Mouse (Mus musculus): ENCODE data around the gene Gm8369. TPM values are rescaled to one million over a fixed set of nuclear protein-coding genes. Genes with fewer than 3 reads are reported as not detected.

Gm8369 gene
- polyA plus RNA-seq (2012; rRNA removed; ENCODE audit: low replicate concordance) = 13.1 and 23.7 TPM in 2 replicates

DNA sequence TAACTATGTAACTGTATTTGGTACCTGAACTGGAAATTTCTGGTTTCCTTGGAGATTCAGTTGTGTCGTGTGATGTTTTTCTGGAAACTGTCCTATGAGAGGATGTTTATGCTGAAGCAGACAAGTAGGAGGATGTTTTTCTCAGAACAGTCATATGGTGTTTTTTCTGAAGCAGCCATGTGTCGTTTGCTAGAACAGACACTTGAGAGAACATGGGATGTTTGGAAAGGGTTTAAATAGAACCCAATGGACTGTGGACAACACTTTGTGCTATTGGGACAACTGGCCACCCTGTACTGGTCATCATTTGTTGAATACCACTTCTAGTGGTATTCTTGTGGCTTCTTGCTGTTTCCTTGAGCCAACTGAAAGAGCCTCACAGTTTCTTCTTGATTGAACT is at the start of gene Gm8369:
Gene Gm8369 (plus strand): TSS at position 193 of the 400 bp plus-strand sequence.

GRCm38 (mm10) chr19:11443338-11443737 is 42.4 kb upstream of the Gm8369 start, which contains the start of gene Ms4a4b:
Gene Ms4a4b, plus strand, starts transcription at chr19:11443553.

GRCm38 (mm10) chr19:11469215-11469614 is 16.5 kb upstream of the Gm8369 start, which contains the start of gene Ms4a6c:
Gene Ms4a6c, plus strand, starts transcription at chr19:11469366.

DNA sequence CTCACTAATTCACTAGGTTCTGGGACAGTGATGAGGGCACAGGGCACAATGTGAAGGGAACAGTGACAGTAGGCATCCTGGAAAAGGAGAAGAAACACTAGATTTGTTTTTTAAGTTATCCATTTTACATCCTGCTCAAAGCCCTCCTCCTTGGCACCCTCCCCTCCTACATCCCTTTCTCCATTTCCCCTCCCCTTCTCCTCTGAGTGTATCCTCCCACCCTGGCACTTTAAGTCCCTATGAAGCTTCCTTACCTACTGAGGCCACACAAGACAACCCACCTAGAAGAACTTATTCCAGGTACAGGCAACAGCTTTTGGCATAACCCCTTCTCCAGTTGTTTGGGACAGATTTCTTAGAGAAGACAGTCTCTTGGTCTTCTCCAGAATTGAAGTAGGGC is 30.5 kb downstream of the Gm8369 start, which contains the start of gene Ms4a6b:
Gene Ms4a6b (plus strand): TSS at position 267 of the 400 bp plus-strand sequence.

DNA sequence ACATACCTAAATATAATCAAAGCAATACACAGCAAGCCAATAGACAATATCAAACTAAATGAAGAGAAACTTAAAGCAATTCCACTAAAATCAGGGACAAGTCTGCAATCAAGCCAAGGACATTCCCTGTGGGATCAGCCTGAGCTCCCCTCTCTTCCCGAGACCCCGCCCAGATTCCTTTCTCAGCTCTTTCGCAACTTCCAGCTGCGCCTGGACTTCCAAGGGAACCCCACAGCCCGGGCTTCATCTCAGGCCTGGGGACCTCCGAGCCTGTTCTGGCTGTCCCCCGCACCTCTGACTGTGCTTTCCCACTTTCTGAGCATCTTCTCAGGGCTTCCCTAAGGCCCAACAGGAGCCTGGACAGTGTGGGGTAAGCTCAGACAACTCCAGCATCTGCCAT is 50.9 kb downstream of the Gm8369 start, which contains the start of gene Ms4a4d:
Gene Ms4a4d (plus strand): TSS at position 209 of the 400 bp plus-strand sequence.

Other genes with a start within 250 kb of the Gm8369 start
- 7.6 and 12.1 TPM in 2 replicates for gene Ms4a1, start 219.7 kb upstream of the Gm8369 start, polyA plus RNA-seq (2012; rRNA removed; ENCODE audit: low replicate concordance)
- gene Ms4a5, start 202.1 kb upstream of the Gm8369 start, polyA plus RNA-seq (2012; rRNA removed; ENCODE audit: low replicate concordance) = not detected in 2 replicates
- gene Ms4a14, start 171.5 kb upstream of the Gm8369 start, polyA plus RNA-seq (2012; rRNA removed; ENCODE audit: low replicate concordance) = 0.35 and 1.4 TPM in 2 replicates
- 2.6 and 8.1 TPM in 2 replicates for gene Ms4a7, start 149.8 kb upstream of the Gm8369 start, polyA plus RNA-seq (2012; rRNA removed; ENCODE audit: low replicate concordance)
- gene Ms4a4a, start 110.4 kb upstream of the Gm8369 start, polyA plus RNA-seq (2012; rRNA removed; ENCODE audit: low replicate concordance) = 0.97 and 2.4 TPM in 2 replicates
- 4.0 and 6.8 TPM in 2 replicates for gene Ms4a4c, start 81.2 kb upstream of the Gm8369 start, polyA plus RNA-seq (2012; rRNA removed; ENCODE audit: low replicate concordance)
- 46.1 and 93.0 TPM in 2 replicates for gene Ms4a4b, start 42.4 kb upstream of the Gm8369 start, polyA plus RNA-seq (2012; rRNA removed; ENCODE audit: low replicate concordance)
- gene Ms4a6c, start 16.6 kb upstream of the Gm8369 start, polyA plus RNA-seq (2012; rRNA removed; ENCODE audit: low replicate concordance) = 6.0 and 14.4 TPM in 2 replicates
- gene Ms4a6b, start 30.6 kb downstream of the Gm8369 start, polyA plus RNA-seq (2012; rRNA removed; ENCODE audit: low replicate concordance) = 22.9 and 41.2 TPM in 2 replicates
- 23.9 and 37.1 TPM in 2 replicates for gene Ms4a4d, start 50.9 kb downstream of the Gm8369 start, polyA plus RNA-seq (2012; rRNA removed; ENCODE audit: low replicate concordance)
- gene Ms4a6d, start 118.9 kb downstream of the Gm8369 start, polyA plus RNA-seq (2012; rRNA removed; ENCODE audit: low replicate concordance) = 5.1 and 17.1 TPM in 2 replicates
- gene Ms4a2, start 137.8 kb downstream of the Gm8369 start, polyA plus RNA-seq (2012; rRNA removed; ENCODE audit: low replicate concordance) = 0.13 and 0.46 TPM in 2 replicates
- not detected in 2 replicates for gene Ms4a3, start 154.9 kb downstream of the Gm8369 start, polyA plus RNA-seq (2012; rRNA removed; ENCODE audit: low replicate concordance)
- not detected in 2 replicates for gene Oosp2, start 174.6 kb downstream of the Gm8369 start, polyA plus RNA-seq (2012; rRNA removed; ENCODE audit: low replicate concordance)
- not detected in 2 replicates for gene Oosp1, start 205.2 kb downstream of the Gm8369 start, polyA plus RNA-seq (2012; rRNA removed; ENCODE audit: low replicate concordance)
- gene Oosp3, start 211.1 kb downstream of the Gm8369 start, polyA plus RNA-seq (2012; rRNA removed; ENCODE audit: low replicate concordance) = not detected in 2 replicates

Measured in mammary gland, adult 2 months (tissue).